Mouse (Mus musculus): ENCODE measurements at regions not wholly inside any gene's neighbourhood (a gene's known extent, or its start where the extent isn't known, plus 50 kb on each side); places are given as distances from the start of the nearest gene placed in this dataset.
"Not testable (repeated sequence)": the region's sequence is repeated elsewhere in the genome, so short reads cannot be mapped to it uniquely, and the experiment has no call there.

DNA sequence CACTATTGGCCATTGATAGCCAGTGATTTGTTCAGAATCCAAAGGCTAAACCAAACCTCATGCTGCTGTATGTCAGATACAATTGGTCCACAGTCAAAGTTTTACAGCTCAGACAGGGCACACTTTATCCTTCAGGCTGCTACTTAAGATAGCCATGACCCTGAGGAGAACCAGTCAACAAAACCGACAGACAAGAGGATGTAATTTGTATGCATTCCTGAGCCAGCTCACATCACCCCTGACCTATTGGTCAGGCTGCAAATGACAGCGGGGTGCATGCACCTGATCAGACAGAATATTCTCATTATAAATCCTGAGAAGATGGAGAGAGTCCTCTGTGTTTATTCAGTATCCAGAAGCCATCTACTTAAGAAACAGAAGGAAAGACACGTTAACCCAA lies 315.5 kb upstream of the Pou3f2 start:
- no peak for DNase-seq (ENCODE audit: low spot score)

DNA sequence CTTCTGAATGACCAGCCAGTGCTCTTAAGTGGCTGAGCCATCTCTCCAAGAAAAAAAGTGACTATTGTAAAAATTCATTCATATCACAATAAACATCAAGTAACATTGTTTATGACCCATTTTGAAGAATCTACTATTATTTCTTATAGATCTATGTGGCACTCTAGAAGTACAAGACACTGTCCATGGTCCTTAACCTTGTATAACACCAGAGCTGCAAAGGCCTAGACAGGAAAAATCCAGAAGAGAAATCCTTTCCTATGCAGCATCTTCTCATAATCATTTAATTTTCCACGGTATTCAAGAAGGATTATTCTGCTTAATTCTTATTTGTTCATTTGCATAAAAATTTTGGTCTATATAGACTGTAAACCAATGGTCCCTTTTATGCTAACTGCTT lies 304.7 kb upstream of the Pou3f2 start:
- DNase-seq (ENCODE audit: low spot score) = no peak

DNA sequence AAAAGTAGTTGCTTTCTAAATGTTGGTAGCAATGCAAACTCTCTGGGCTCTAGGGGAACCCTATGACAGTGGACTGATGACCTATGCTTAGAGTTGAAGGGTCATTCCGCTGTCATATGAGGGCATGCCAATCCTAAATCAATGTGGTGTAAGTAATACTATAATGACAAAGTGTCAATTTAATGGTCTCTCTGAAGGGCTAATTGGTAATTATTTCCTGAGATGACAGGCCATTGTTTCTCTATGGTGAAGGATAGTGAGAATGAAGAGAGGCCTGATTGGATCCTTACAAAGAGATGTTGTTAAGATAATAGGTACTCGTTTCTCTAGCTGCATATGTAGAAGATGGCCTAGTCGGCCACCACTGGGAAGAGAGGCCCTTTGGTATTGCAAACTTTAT lies 299.7 kb upstream of the Pou3f2 start:
- DNase-seq (ENCODE audit: low spot score) = peak; percentile 67

DNA sequence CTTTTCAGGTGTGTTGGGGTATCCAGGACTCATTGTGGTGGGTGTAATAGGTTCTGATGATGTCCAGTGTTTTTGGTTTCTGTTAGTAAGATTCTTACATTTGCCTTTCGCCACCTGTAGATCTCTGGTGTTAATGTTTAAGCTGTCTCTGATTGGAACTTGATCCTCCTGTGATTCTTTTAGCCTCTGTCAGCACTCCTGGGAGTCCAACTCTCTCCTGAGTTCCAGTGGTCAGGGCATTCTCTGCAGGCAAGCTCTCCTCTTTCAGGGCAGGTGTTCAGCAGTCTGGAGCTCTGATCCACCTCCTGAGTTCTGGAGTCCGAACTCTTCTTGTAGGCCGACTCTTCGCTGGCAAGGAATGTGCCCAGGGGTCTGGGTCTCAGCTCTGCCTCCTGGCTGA lies 274.9 kb upstream of the Pou3f2 start:
- DNase-seq (ENCODE audit: low spot score) = not testable (repeated sequence)
